Mouse (Mus musculus): ENCODE measurements at regions not wholly inside any gene's neighbourhood (a gene's known extent, or its start where the extent isn't known, plus 50 kb on each side); places are given as distances from the start of the nearest gene placed in this dataset.

GRCm38 (mm10) chr12:28358737-28359333 lies 193.4 kb downstream of the Dcdc2c start:
- TF ChIP-seq POLR2A (IDR thresholded peaks at IDR 0.05; ENCODE audit: borderline replicate concordance, extremely low read depth, insufficient read depth, insufficient read length, poor library complexity, severe bottlenecking) (no peak), CTCF (IDR thresholded peaks at IDR 0.05; ENCODE audit: borderline replicate concordance, extremely low read depth, insufficient read depth, insufficient read length) (no peak)
